Comparison of ENCODE assay signal across 9 mouse cellular contexts in the genomic region with DNA sequence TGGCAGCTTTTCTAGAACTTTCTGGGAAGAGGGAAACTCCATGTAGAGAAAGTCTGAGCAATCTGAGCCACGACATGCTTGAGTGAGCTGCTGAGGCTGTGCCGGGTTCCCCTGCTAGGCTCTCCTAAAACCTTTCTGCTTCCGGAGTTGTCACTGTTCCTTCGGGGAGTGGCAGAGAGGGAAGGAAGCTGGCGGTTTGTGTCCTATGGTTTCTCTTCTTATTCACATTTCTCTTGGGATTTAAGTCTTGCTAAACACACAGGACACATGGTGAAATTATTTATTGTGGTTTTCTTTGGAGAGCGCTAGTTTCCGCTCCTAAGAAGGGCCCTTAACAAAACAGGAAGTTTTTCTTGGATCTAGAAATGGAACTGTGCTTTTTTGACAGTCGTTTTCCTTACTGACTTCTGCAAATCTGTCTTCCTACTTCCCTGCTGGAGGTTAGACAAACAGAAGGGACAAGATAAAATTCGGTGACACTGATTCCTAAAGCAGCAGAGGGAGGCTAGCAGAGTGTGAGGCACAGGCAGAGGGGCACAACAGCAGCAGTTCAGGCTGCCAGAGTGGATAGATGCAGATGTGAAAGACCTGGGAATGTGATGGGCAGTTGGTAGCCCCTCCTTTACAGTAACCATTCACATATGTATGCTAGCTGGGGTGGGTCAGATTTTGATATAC. TPM values are rescaled to one million over a fixed set of nuclear protein-coding genes. Genes with fewer than 3 reads are reported as not detected.
A peak's percentile ranks its signal among the peaks of the same experiment; 100 is the strongest.
DNase-seq lines count a peak whose midpoint lies in the region; ATAC-seq and TF ChIP-seq lines count a peak whose summit lies in the region.
"Had no signal": no experiment of that assay in that cellular context is flagged by ENCODE, and none has a peak within 500 bp of the region (broad histone marks: within the 10 kb centered on the region; RNA-seq: fewer than 3 reads in every experiment).

No protein-coding gene starts in this region.

- DNase-seq in lung, postnatal 25 days (ENCODE audit: low spot score): no peak
- peak; percentile 85 for DNase-seq in kidney, adult 2 months
- no peak for DNase-seq in cerebellum, postnatal 25 days

- WGBS in lung, embryonic 15.5 days: 48% methylated on average over 9 of the region's 9 CpGs
- 19% methylated on average over 9 of the region's 9 CpGs for WGBS in kidney, adult 2 months
- 53% methylated on average over 9 of the region's 9 CpGs for WGBS in small intestine, adult 2 months
- WGBS in forebrain, embryonic 13.5 days: 73% methylated on average over 9 of the region's 9 CpGs

- H3K9me3 ChIP-seq in lung, embryonic 15.5 days: no peaks in the 10 kb centered on the region
- H3K9me3 ChIP-seq in forebrain, embryonic 13.5 days (replicated peaks): no peaks in the 10 kb centered on the region
- H3K9me3 ChIP-seq: midbrain, embryonic 12.5 days had no signal

- no peak overlapping the region for H3K4me3 ChIP-seq in lung, embryonic 15.5 days
- no peak overlapping the region for H3K4me3 ChIP-seq in embryonic fibroblast, embryonic 13.5 days (ENCODE audit: insufficient read depth, low read length)
- H3K4me3 ChIP-seq in kidney, adult 2 months (ENCODE audit: insufficient read depth, low read depth, low read length): no peak overlapping the region
- H3K4me3 ChIP-seq in small intestine, adult 2 months (ENCODE audit: low read depth, low read length): no peak overlapping the region
- no peak overlapping the region for H3K4me3 ChIP-seq in forebrain, embryonic 13.5 days
- H3K4me3 ChIP-seq: midbrain, embryonic 12.5 days had no signal

- peaks cover 5% of the 10 kb centered on the region; the same call in 1 of the 2 replicates for H3K36me3 ChIP-seq in lung, embryonic 15.5 days
- no peaks in the 10 kb centered on the region for H3K36me3 ChIP-seq in kidney, adult 2 months (ENCODE audit: control insufficient read depth, insufficient read depth, low read length)
- H3K36me3 ChIP-seq in small intestine, adult 2 months (ENCODE audit: control insufficient read depth, insufficient read depth, low read length): peaks cover 6% of the 10 kb centered on the region
- peaks cover 33% of the 10 kb centered on the region for H3K36me3 ChIP-seq in forebrain, embryonic 13.5 days (ENCODE audit: poor library complexity, severe bottlenecking)

- H3K27me3 ChIP-seq in lung, embryonic 15.5 days: no peaks in the 10 kb centered on the region
- no peaks in the 10 kb centered on the region for H3K27me3 ChIP-seq in kidney, adult 2 months (replicated peaks; ENCODE audit: control insufficient read depth, insufficient read depth, low read length)
- H3K27me3 ChIP-seq in small intestine, adult 2 months (ENCODE audit: control insufficient read depth, insufficient read depth, low read length): no peaks in the 10 kb centered on the region
- no peaks in the 10 kb centered on the region for H3K27me3 ChIP-seq in forebrain, embryonic 13.5 days
- H3K27me3 ChIP-seq: midbrain, embryonic 12.5 days had no signal

- peak overlapping the region; percentile 16; the same call in 1 of the 2 replicates for H3K27ac ChIP-seq in lung, embryonic 15.5 days
- H3K27ac ChIP-seq in embryonic fibroblast, embryonic 13.5 days (ENCODE audit: insufficient read depth, low read length): peak overlapping the region; percentile 75; the same call in 1 of the 2 replicates
- peak overlapping the region; percentile 78 for H3K27ac ChIP-seq in kidney, adult 2 months (ENCODE audit: insufficient read depth, low read depth, low read length)
- H3K27ac ChIP-seq in small intestine, adult 2 months (ENCODE audit: insufficient read depth, low read depth, low read length): peak overlapping the region; percentile 78
- H3K27ac ChIP-seq in forebrain, embryonic 13.5 days: no peak overlapping the region
- H3K27ac ChIP-seq: midbrain, embryonic 12.5 days had no signal

- peaks cover 27% of the 10 kb centered on the region for H3K4me1 ChIP-seq in lung, embryonic 15.5 days
- peaks cover 21% of the 10 kb centered on the region for H3K4me1 ChIP-seq in embryonic fibroblast, embryonic 13.5 days (ENCODE audit: control insufficient read depth, insufficient read depth, low read length)
- peaks cover 58% of the 10 kb centered on the region for H3K4me1 ChIP-seq in kidney, adult 2 months (ENCODE audit: control insufficient read depth, insufficient read depth, low read length)
- H3K4me1 ChIP-seq in small intestine, adult 2 months (ENCODE audit: control insufficient read depth, insufficient read depth, insufficient read length, low read length): peaks cover 13% of the 10 kb centered on the region
- H3K4me1 ChIP-seq in forebrain, embryonic 13.5 days: peaks cover 25% of the 10 kb centered on the region

- no peak for TF ChIP-seq POLR2A in embryonic fibroblast, embryonic 13.5 days (IDR thresholded peaks at IDR 0.05; ENCODE audit: low read depth, low read length)
- TF ChIP-seq POLR2A in kidney, adult 2 months (IDR thresholded peaks at IDR 0.05; ENCODE audit: low read depth, low read length): no peak
- no peak for TF ChIP-seq POLR2A in small intestine, adult 2 months (IDR thresholded peaks at IDR 0.05; ENCODE audit: low read depth, low read length)

- no peak overlapping the region for H3K9ac ChIP-seq in lung, embryonic 15.5 days
- H3K9ac ChIP-seq in forebrain, embryonic 13.5 days: no peak overlapping the region
- H3K9ac ChIP-seq: midbrain, embryonic 12.5 days had no signal

- no peak for ATAC-seq in lung, embryonic 15.5 days (ENCODE audit: borderline replicate concordance, extremely low read depth, low FRiP score, low TSS enrichment)
- no peak for ATAC-seq in cerebellum, adult (ENCODE audit: insufficient number of reproducible peaks, low FRiP score, low TSS enrichment)
- no peak for ATAC-seq in forebrain, embryonic 13.5 days

- H3K4me2 ChIP-seq in lung, embryonic 15.5 days: no peak overlapping the region
- no peak overlapping the region for H3K4me2 ChIP-seq in forebrain, embryonic 13.5 days
- H3K4me2 ChIP-seq: midbrain, embryonic 12.5 days had no signal

- TF ChIP-seq CTCF in embryonic fibroblast, embryonic 13.5 days (IDR thresholded peaks at IDR 0.05; ENCODE audit: borderline replicate concordance, insufficient read depth, low read length): no peak
- no peak for TF ChIP-seq CTCF in kidney, adult 2 months (conservative IDR thresholded peaks at IDR 0.05; ENCODE audit: insufficient read depth, insufficient read length, low read depth, low read length)
- TF ChIP-seq CTCF in small intestine, adult 2 months (IDR thresholded peaks at IDR 0.05; ENCODE audit: extremely low read depth, insufficient read length, insufficient replicate concordance, low read depth, low read length): no peak

RNA-seq across cellular contexts. Expression of gene Kmt2e, which starts 24.1 kb away (rescaled TPM):
- polyA plus RNA-seq in lung, embryonic 15.5 days (2015; fragmentation: Nextera tagmentation; extraction: Ambion mirVana): 94.8 and 99.4 TPM in 2 replicates
- 52.4 and 71.8 TPM in 2 replicates for polyA plus RNA-seq in embryonic fibroblast, embryonic 13.5 days (2011; ENCODE audit: insufficient read length, low read depth, missing spikeins)
- polyA plus RNA-seq in kidney, adult 2 months (2012; rRNA removed): 18.8 and 19.8 TPM in 2 replicates
- 5.3 and 12.2 TPM in 2 replicates for polyA plus RNA-seq in small intestine, adult 2 months (2012; rRNA removed)
- 165 and 170 TPM in 2 replicates for polyA plus RNA-seq in forebrain, embryonic 13.5 days (2015; fragmentation: Nextera tagmentation; extraction: Ambion mirVana)
